Mouse (Mus musculus) hindbrain, embryonic 13.5 days (tissue): ENCODE data around the gene Nfia. TPM values are rescaled to one million over a fixed set of nuclear protein-coding genes. Genes with fewer than 3 reads are reported as not detected.

Experiments
- ATAC-seq: fragments of 200-750 bp; cut with Nextera tagmentation; 2 replicates; pipeline ENCODE4 v1.8.0; 2017; ENCODE audit warnings: moderate TSS enrichment; ENCODE audit not compliant: low FRiP score
- H3K27ac ChIP-seq: fragments of 300-500 bp; sonication (generic); 2 replicates; pipeline ENCODE4 v1.5.1; 2015; ENCODE audit warnings: inconsistent platforms, mild to moderate bottlenecking, moderate library complexity
- H3K27me3 ChIP-seq: fragments of 300-500 bp; sonication (generic); 2 replicates; pipeline ENCODE4 v1.6.1; 2015; ENCODE audit warnings: mild to moderate bottlenecking, inconsistent platforms
- H3K36me3 ChIP-seq: fragments of 300-500 bp; sonication (generic); 2 replicates; pipeline ENCODE4 v1.6.1; 2015; ENCODE audit warnings: mild to moderate bottlenecking, inconsistent platforms
- H3K4me1 ChIP-seq: fragments of 300-500 bp; sonication (generic); replicated peaks from 2 replicates; pipeline ENCODE4 v1.6.1; 2015; ENCODE audit warnings: inconsistent platforms
- H3K4me2 ChIP-seq: fragments of 300-500 bp; sonication (generic); 2 replicates; pipeline ENCODE4 v1.6.1; 2015; ENCODE audit warnings: inconsistent platforms, mild to moderate bottlenecking, moderate library complexity
- H3K4me3 ChIP-seq: fragments of 300-500 bp; sonication (generic); 2 replicates; pipeline ENCODE4 v1.5.1; 2015; ENCODE audit warnings: mild to moderate bottlenecking, inconsistent platforms
- H3K9ac ChIP-seq: fragments of 300-500 bp; sonication (generic); 2 replicates; pipeline ENCODE4 v1.6.1; 2015; ENCODE audit warnings: mild to moderate bottlenecking, inconsistent platforms
- H3K9me3 ChIP-seq: fragments of 300-500 bp; sonication (generic); 2 replicates; pipeline ENCODE4 v1.6.1; 2016; ENCODE audit warnings: inconsistent platforms
- WGBS: fragments of 180-500 bp; shearing (Covaris S2); methylation state at CpG from one replicate; pipeline ENCODE4 v1.1.7; 2015; 5-methylcytosine and 5-hydroxymethylcytosine counted together
- polyA plus RNA-seq: library from polyadenylated mRNA; unstranded; fragments of >200 nt; fragmentation: Nextera tagmentation; extraction: Ambion mirVana; gene quantifications from 2 replicates; pipeline ENCODE4 v1.2.1, GENCODE M21; 2015

The Nfia gene
- polyA plus RNA-seq, 1 experiment from 2014 or later: 53.2 TPM

DNA sequence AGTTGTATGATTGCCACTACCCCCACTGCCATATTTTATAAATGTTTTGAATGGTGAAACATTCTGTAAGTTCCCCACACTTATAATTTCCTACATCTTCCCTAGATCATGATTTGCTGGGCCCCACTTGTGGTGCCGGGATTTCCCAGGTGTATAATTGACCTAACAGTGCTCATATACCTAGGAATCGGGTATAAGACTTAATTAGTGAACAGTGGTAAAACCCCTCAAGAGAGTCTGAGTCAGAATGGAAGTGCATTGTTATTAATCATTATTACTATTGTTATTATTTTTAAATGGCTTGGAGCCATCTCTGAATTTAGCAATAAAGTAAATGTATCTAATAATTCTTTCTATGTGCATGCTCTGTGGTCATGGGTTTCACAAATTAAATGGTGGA is 147.2 kb downstream of the Nfia start:
- H3K9me3 ChIP-seq: no peaks in the 10 kb centered on the region
- 56% methylated on average over 2 of the region's 2 CpGs for WGBS
- no peak overlapping the region for H3K27ac ChIP-seq
- no peaks in the 10 kb centered on the region for H3K36me3 ChIP-seq
- H3K4me2 ChIP-seq: no peak overlapping the region
- no peaks in the 10 kb centered on the region for H3K27me3 ChIP-seq
- ATAC-seq: no peak
- no peak overlapping the region for H3K9ac ChIP-seq
- H3K4me1 ChIP-seq: peaks cover 46% of the 10 kb centered on the region
- no peak overlapping the region for H3K4me3 ChIP-seq

- H3K4me1 ChIP-seq: peaks cover 52% of the 10 kb centered on the region
- no peaks in the 10 kb centered on the region for H3K27me3 ChIP-seq
- H3K9ac ChIP-seq: no peak overlapping the region
- H3K9me3 ChIP-seq: no peaks in the 10 kb centered on the region
- H3K27ac ChIP-seq: peak overlapping the region; percentile 78
- 52% methylated on average over 9 of the region's 10 CpGs for WGBS
- 0 out of 2 replicates have a peak overlapping the region, but pooled peaks have one; percentile 10 for H3K4me2 ChIP-seq
- ATAC-seq: no peak
- no peak overlapping the region for H3K4me3 ChIP-seq
- H3K36me3 ChIP-seq: no peaks in the 10 kb centered on the region
These were observed 147.9 kb downstream of the Nfia start for GRCm38 (mm10) chr4:97920287-97921079.

DNA sequence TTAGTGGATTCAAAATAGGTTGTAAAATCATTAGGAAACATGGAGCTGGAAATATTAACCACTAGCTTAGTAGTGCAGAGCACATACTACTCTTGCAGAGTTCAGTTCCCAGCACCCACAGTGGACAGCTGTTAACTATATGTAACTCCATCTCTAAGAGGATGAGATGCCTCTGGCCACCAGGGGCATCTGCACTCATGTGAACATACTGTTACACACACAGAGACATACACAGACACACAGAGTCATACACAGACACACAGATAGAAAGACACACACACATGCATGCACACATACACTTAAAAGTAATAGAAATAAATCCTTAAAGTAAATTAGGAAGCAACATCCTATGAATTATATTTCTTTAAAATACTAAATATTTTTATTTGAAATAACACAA is 149.1 kb downstream of the Nfia start:
- Histone ChIP-seq H3K4me3 (no peak overlapping the region), H3K9me3 (no peaks in the 10 kb centered on the region), H3K27ac (no peak overlapping the region), H3K4me2 (no peak overlapping the region), H3K9ac (no peak overlapping the region), H3K27me3 (no peaks in the 10 kb centered on the region), H3K36me3 (no peaks in the 10 kb centered on the region), H3K4me1 (peaks cover 60% of the 10 kb centered on the region)
- no peak for ATAC-seq

DNA sequence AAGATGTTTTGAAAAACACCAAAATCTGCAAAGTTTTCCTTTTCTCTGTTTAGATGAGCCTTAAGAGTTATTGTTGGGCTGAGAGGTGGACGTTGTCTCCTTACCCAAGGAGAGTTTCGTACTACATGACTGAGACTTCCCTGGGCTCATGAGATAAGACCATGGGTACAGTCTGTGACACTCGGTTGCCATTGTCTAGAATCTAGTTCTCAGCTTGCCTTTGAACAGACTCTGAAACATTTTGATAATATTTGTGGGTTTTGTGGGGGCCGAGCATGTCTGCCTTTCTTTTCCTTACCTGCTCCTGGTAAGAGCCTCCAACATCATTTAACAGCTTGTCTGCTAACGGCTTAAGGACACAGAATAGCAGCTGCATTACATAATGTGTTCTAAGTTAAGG is 150.7 kb downstream of the Nfia start:
- ATAC-seq: no peak
- Histone ChIP-seq H3K4me2 (no peak overlapping the region), H3K4me1 (peaks cover 52% of the 10 kb centered on the region), H3K4me3 (no peak overlapping the region), H3K9ac (no peak overlapping the region), H3K27ac (peak overlapping the region; percentile 56; the same call in 1 of the 2 replicates), H3K9me3 (no peaks in the 10 kb centered on the region), H3K36me3 (no peaks in the 10 kb centered on the region), H3K27me3 (no peaks in the 10 kb centered on the region)
- 83% methylated on average over 5 of the region's 5 CpGs for WGBS

DNA sequence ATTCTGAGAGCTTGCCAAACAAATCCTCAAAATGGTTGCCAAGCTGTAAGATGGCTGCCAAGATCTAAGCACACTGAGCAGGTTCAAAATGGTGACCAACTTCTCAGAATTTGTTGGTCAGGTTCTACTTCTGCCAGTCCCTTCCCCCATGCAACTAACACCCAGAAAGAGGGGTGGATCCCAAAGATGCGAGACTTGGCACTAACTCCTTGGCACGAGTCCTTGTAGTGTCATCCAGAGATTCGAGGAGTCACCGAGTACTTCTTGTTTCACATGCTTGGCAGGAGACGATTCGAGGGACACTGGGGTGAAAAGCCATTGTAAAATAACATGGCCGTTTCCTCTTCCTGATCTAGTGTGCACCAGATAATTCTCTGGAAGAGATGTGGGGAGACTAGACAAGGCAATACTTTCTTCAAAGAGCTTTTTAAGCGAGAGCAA is 151.4 kb downstream of the Nfia start:
- 71% methylated on average over 8 of the region's 8 CpGs for WGBS
- Histone ChIP-seq H3K4me3 (no peak overlapping the region), H3K9me3 (no peaks in the 10 kb centered on the region), H3K9ac (no peak overlapping the region), H3K27me3 (no peaks in the 10 kb centered on the region), H3K4me2 (no peak overlapping the region), H3K4me1 (peaks cover 46% of the 10 kb centered on the region), H3K27ac (peak overlapping the region; percentile 56), H3K36me3 (no peaks in the 10 kb centered on the region)
- ATAC-seq: no peak

DNA sequence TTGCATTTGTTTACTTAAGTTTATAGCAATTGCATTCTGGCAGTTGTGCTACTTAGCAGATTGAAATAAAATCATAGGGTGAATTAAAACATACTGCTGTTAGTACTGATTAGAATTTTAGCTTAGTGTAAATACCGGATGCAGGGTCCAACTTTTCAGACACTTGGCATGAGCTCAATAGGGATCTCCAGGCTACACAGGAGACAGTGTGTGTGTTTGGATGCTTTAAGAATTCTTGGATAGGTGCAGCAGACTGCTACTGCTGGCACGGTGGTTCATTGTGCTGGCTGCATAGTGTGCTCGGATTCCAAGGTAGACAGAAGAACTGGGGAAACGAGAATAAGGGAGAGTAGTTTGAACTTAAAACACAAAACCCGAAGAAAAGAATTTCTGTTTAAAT is 151.9 kb downstream of the Nfia start:
- Histone ChIP-seq H3K4me2 (no peak overlapping the region), H3K9me3 (no peaks in the 10 kb centered on the region), H3K27me3 (no peaks in the 10 kb centered on the region), H3K4me3 (no peak overlapping the region), H3K27ac (peak overlapping the region; percentile 56; the same call in 1 of the 2 replicates), H3K36me3 (no peaks in the 10 kb centered on the region), H3K9ac (no peak overlapping the region), H3K4me1 (peaks cover 46% of the 10 kb centered on the region)
- ATAC-seq: no peak
- 63% methylated on average over 5 of the region's 5 CpGs for WGBS

- H3K4me3 ChIP-seq: no peak overlapping the region
- no peak for ATAC-seq
- H3K4me1 ChIP-seq: peaks cover 44% of the 10 kb centered on the region
- no peak overlapping the region for H3K9ac ChIP-seq
- H3K36me3 ChIP-seq: no peaks in the 10 kb centered on the region
- no peaks in the 10 kb centered on the region for H3K9me3 ChIP-seq
- no peaks in the 10 kb centered on the region for H3K27me3 ChIP-seq
- no peak overlapping the region for H3K4me2 ChIP-seq
- H3K27ac ChIP-seq: peak overlapping the region; percentile 56; the same call in 1 of the 2 replicates
- 79% methylated on average over 3 of the region's 3 CpGs for WGBS
These were observed 152.3 kb downstream of the Nfia start for GRCm38 (mm10) chr4:97924855-97925254.

- no peak for ATAC-seq
- Histone ChIP-seq H3K4me3 (no peak overlapping the region), H3K9ac (no peak overlapping the region), H3K4me2 (no peak overlapping the region), H3K27me3 (no peaks in the 10 kb centered on the region), H3K4me1 (peaks cover 41% of the 10 kb centered on the region), H3K27ac (peak overlapping the region; percentile 44; the same call in 1 of the 2 replicates), H3K9me3 (no peaks in the 10 kb centered on the region), H3K36me3 (no peaks in the 10 kb centered on the region)
- 45% methylated on average over 4 of the region's 4 CpGs for WGBS
These were observed 153.1 kb downstream of the Nfia start for GRCm38 (mm10) chr4:97925644-97926043.

DNA sequence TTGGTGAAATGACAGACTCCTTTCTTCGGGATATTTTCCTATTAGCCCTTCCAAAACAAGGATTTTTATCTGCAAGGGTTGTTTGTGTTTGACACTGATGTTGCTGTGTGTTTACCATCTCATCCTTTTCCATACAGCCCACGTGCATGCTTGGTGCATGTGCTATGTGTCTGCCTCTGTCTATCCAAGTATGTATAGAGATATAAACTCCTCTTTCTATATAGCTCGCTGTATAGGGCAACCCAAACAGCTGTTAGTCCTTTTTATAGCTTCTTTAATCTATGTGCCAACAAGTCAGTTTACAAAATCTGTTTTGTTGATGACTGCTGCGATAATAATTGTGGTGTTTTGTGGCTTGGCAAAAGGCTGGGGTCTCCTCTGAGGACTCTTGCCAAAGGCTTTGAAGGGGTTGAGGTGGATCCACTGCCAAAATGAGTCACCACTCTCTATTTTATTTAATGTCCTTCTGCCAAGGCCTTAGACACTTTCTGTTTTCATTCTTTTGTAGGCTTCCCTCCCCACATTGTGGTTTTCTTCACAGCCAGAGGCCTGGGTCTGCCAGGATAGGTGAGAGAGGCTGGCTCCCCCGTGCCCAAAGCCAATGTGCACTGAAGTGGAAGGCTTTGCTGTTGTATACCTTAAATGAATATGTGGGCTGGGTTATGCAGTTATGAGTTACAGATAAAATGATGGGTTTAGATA is 154.2 kb downstream of the Nfia start:
- Histone ChIP-seq H3K4me1 (peaks cover 41% of the 10 kb centered on the region), H3K27me3 (no peaks in the 10 kb centered on the region), H3K9ac (no peak overlapping the region), H3K36me3 (no peaks in the 10 kb centered on the region), H3K9me3 (no peaks in the 10 kb centered on the region), H3K4me2 (no peak overlapping the region), H3K4me3 (no peak overlapping the region), H3K27ac (peak overlapping the region; percentile 60; the same call in 1 of the 2 replicates)
- 72% methylated on average over 5 of the region's 5 CpGs for WGBS
- ATAC-seq: 0 out of 2 replicates have a peak, but pooled peaks have one; percentile 14

GRCm38 (mm10) chr4:97927309-97927656 is 154.7 kb downstream of the Nfia start:
- Histone ChIP-seq H3K4me2 (no peak overlapping the region), H3K36me3 (no peaks in the 10 kb centered on the region), H3K4me1 (peaks cover 39% of the 10 kb centered on the region), H3K27ac (peak overlapping the region; percentile 60; the same call in 1 of the 2 replicates), H3K9me3 (no peaks in the 10 kb centered on the region), H3K27me3 (no peaks in the 10 kb centered on the region), H3K9ac (no peak overlapping the region), H3K4me3 (no peak overlapping the region)
- 78% methylated on average over 3 of the region's 3 CpGs for WGBS
- ATAC-seq: no peak

GRCm38 (mm10) chr4:97936371-97936770 is 163.8 kb downstream of the Nfia start:
- Histone ChIP-seq H3K27me3 (no peaks in the 10 kb centered on the region), H3K4me3 (no peak overlapping the region), H3K4me2 (no peak overlapping the region), H3K9ac (no peak overlapping the region), H3K4me1 (peaks cover 30% of the 10 kb centered on the region), H3K36me3 (no peaks in the 10 kb centered on the region), H3K27ac (peak overlapping the region; percentile 70), H3K9me3 (no peaks in the 10 kb centered on the region)
- ATAC-seq: no peak
- 95% methylated on average over 2 of the region's 2 CpGs for WGBS

- H3K9ac ChIP-seq: no peak overlapping the region
- peak overlapping the region; percentile 70; the same call in 1 of the 2 replicates for H3K27ac ChIP-seq
- no peaks in the 10 kb centered on the region for H3K27me3 ChIP-seq
- H3K4me3 ChIP-seq: no peak overlapping the region
- peak; percentile 61; the same call in 1 of the 2 replicates for ATAC-seq
- WGBS: 43% methylated on average over 3 of the region's 3 CpGs
- no peak overlapping the region for H3K4me2 ChIP-seq
- H3K36me3 ChIP-seq: no peaks in the 10 kb centered on the region
- H3K4me1 ChIP-seq: peaks cover 30% of the 10 kb centered on the region
- H3K9me3 ChIP-seq: no peaks in the 10 kb centered on the region
These were observed 164.4 kb downstream of the Nfia start for GRCm38 (mm10) chr4:97936912-97937311.
